Mouse (Mus musculus) hindbrain, embryonic 11.5 days (tissue): ENCODE results near the gene Ttc28. TPM values are rescaled to one million over a fixed set of nuclear protein-coding genes. Genes with fewer than 3 reads are reported as not detected.

Source experiments
- ATAC-seq: fragments of 200-750 bp; cut with Nextera tagmentation; 2 replicates; pipeline ENCODE4 v1.8.0; 2017; ENCODE audit warnings: mild to moderate bottlenecking, moderate TSS enrichment, moderate library complexity; ENCODE audit not compliant: low FRiP score
- DNase-seq: peaks from one replicate; pipeline ENCODE4 v3.0.0-alpha.2; 2015; ENCODE audit warnings: low spot score
- H3K27ac ChIP-seq: fragments of 300-500 bp; sonication (generic); 2 replicates; pipeline ENCODE4 v1.5.1; 2014; ENCODE audit warnings: mild to moderate bottlenecking, low read depth, low read length
- H3K27me3 ChIP-seq: fragments of 300-500 bp; sonication (generic); 2 replicates; pipeline ENCODE4 v1.6.1; 2014; ENCODE audit warnings: mild to moderate bottlenecking, low read length, moderate library complexity, mixed read lengths; ENCODE audit not compliant: control insufficient read depth, insufficient read depth
- H3K36me3 ChIP-seq: fragments of 300-500 bp; sonication (generic); 2 replicates; pipeline ENCODE4 v1.6.1; 2014; ENCODE audit warnings: mild to moderate bottlenecking, low read length, moderate library complexity, mixed read lengths; ENCODE audit not compliant: control insufficient read depth, insufficient read depth
- H3K4me1 ChIP-seq: fragments of 300-500 bp; sonication (generic); replicated peaks from 2 replicates; pipeline ENCODE4 v1.6.1; 2014; ENCODE audit warnings: low read length, mixed read lengths; ENCODE audit not compliant: control insufficient read depth, insufficient read depth
- H3K4me2 ChIP-seq: fragments of 300-500 bp; sonication (generic); replicated peaks from 2 replicates; pipeline ENCODE4 v1.6.1; 2014; ENCODE audit warnings: mild to moderate bottlenecking, low read depth, low read length
- H3K4me3 ChIP-seq: fragments of 300-500 bp; sonication (generic); 2 replicates; pipeline ENCODE4 v1.5.1; 2014; ENCODE audit warnings: low read depth, low read length
- H3K9ac ChIP-seq: fragments of 300-500 bp; sonication (generic); 2 replicates; pipeline ENCODE4 v1.6.1; 2014; ENCODE audit warnings: low read depth, low read length
- H3K9me3 ChIP-seq: fragments of 300-500 bp; sonication (generic); 2 replicates; pipeline ENCODE4 v1.6.1; 2016; ENCODE audit warnings: low read length; ENCODE audit not compliant: control insufficient read depth
- WGBS: fragments of 180-500 bp; shearing (Covaris S2); extraction: QIAGEN DNeasy Blood & Tissue Kit; methylation state at CpG from one replicate; pipeline ENCODE4 v1.1.7; 2014; 5-methylcytosine and 5-hydroxymethylcytosine counted together
- polyA plus RNA-seq: library from polyadenylated mRNA; unstranded; fragments of >200 nt; fragmentation: Nextera tagmentation; extraction: Ambion mirVana; gene quantifications from 2 replicates; pipeline ENCODE4 v1.2.1, GENCODE M21; 2014

The Ttc28 gene
- polyA plus RNA-seq, 1 experiment from 2014 or later: 15.6 TPM

- Histone ChIP-seq H3K27me3 (no peaks in the 10 kb centered on the region), H3K4me1 (peaks cover 26% of the 10 kb centered on the region), H3K36me3 (no peaks in the 10 kb centered on the region), H3K9ac (no peak overlapping the region), H3K27ac (no peak overlapping the region), H3K4me2 (no peak overlapping the region), H3K9me3 (no peaks in the 10 kb centered on the region), H3K4me3 (no peak overlapping the region)
- no peak for DNase-seq
- ATAC-seq: no peak
- 89% methylated on average over 9 of the region's 9 CpGs for WGBS
Observed at GRCm38 (mm10) chr5:111158266-111158665, 278.7 kb downstream of the Ttc28 start.

GRCm38 (mm10) chr5:111159628-111160321 is 280.2 kb downstream of the Ttc28 start:
- DNase-seq (peak; percentile 57), ATAC-seq (no peak)
- no peak overlapping the region for H3K4me3 ChIP-seq
- 54% methylated on average over 23 of the region's 23 CpGs for WGBS
- peaks cover 19% of the 10 kb centered on the region for H3K4me1 ChIP-seq
- no peak overlapping the region for H3K9ac ChIP-seq
- H3K36me3 ChIP-seq: no peaks in the 10 kb centered on the region
- H3K27ac ChIP-seq: no peak overlapping the region
- H3K9me3 ChIP-seq: no peaks in the 10 kb centered on the region
- no peaks in the 10 kb centered on the region for H3K27me3 ChIP-seq
- H3K4me2 ChIP-seq: no peak overlapping the region; the same call in 1 of the 2 replicates

DNA sequence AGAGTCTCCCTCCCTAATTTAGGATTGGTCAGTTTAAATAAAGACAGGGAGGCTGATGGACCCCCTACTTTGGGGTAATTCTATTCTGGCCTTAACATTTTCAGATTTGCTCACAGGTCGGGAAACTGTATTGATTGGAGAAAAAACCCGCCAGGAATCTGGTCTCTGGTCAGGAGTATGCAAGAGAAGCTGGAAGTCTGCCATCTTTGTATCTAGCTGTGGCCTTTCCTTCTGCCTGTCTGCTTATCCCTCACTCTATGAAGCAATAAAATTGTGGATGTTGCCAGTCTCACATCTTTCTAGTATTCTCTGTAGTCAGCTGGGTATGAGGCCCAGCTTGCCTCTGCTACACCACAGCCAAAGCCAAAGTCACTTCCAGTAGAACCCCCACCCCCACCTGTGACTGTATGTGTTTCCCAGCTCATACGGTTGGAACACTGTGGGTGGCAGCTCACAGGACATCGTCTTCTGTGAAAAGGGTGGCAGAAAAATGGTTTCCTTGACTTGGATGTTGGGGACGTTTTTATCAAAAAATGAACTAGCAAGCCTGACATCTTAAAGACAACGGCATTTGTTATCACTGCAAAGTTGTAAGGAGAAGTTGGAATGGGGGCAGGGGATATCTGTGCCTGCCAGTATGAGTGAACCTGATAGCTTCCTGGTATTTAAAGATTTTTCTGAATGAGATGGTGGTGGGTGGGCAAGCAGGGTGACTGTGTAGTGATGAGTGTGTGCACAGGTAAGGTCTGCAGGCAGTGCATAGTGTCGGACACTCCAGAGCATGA is 281.7 kb downstream of the Ttc28 start:
- no peak for ATAC-seq
- no peak for DNase-seq
- no peak overlapping the region for H3K4me2 ChIP-seq

DNA sequence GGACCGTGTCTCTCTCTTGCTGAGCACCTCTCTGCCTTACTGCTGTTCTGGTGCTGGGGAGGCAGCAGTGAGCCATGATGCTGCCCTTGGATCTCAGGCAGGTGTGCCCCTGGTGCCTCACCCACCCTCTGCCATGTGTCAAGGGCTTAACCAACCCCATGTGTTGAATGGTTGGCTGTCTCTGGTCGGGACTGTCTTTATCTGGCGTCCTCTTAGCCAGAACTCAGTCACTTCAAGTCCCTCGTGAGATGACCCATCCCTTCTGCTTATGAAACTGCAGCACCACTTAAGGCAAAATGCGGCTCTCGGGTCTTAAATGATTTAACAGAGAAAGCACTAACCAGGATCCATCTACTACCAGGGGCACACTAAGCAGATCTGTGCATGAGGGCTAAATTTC is 283.3 kb downstream of the Ttc28 start:
- Histone ChIP-seq H3K9me3 (no peaks in the 10 kb centered on the region), H3K4me3 (no peak overlapping the region), H3K27ac (0 out of 2 replicates have a peak overlapping the region, but pooled peaks have one; percentile 48), H3K27me3 (no peaks in the 10 kb centered on the region), H3K4me1 (peaks cover 17% of the 10 kb centered on the region), H3K36me3 (no peaks in the 10 kb centered on the region), H3K9ac (no peak overlapping the region), H3K4me2 (no peak overlapping the region)
- WGBS: 67% methylated on average over 6 of the region's 6 CpGs
- ATAC-seq (no peak; the same call in 1 of the 2 replicates), DNase-seq (no peak)

More for the DNA sequence above, 281.7 kb downstream of the Ttc28 start:
- WGBS: 79% methylated on average over 7 of the region's 7 CpGs
- H3K4me3 ChIP-seq: no peak overlapping the region
- no peaks in the 10 kb centered on the region for H3K27me3 ChIP-seq
- no peaks in the 10 kb centered on the region for H3K9me3 ChIP-seq
- H3K9ac ChIP-seq: no peak overlapping the region
- no peaks in the 10 kb centered on the region for H3K36me3 ChIP-seq
- H3K27ac ChIP-seq: no peak overlapping the region
- H3K4me1 ChIP-seq: peaks cover 17% of the 10 kb centered on the region

DNA sequence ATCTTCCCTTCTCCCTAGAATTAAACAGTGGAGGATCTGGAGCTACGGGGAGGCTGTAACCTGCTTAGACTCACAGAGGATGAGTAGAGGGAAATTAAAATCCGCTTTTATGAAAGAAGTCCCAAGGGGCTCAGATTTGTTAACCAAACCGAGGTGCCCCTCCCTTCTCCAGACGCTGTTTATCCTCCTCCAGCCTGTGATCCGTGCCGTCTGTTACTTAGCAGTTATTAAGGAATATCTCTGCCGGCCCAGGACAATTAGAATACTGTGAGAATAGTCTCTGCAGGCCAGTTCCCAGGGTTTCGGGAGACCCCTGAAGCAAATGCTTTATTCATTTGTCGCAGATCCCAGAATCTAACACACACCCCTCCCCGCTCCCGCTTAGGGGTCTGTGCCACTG is 283.8 kb downstream of the Ttc28 start:
- H3K27ac ChIP-seq: peak overlapping the region; percentile 8; the same call in 1 of the 2 replicates
- no peak for DNase-seq
- no peaks in the 10 kb centered on the region for H3K27me3 ChIP-seq
- H3K4me1 ChIP-seq: peaks cover 17% of the 10 kb centered on the region
- no peaks in the 10 kb centered on the region for H3K36me3 ChIP-seq
- H3K9me3 ChIP-seq: no peaks in the 10 kb centered on the region
- no peak overlapping the region for H3K4me2 ChIP-seq
- peak; percentile 60; the same call in 1 of the 2 replicates for ATAC-seq
- H3K4me3 ChIP-seq: no peak overlapping the region
- H3K9ac ChIP-seq: no peak overlapping the region
- 46% methylated on average over 11 of the region's 11 CpGs for WGBS

DNA sequence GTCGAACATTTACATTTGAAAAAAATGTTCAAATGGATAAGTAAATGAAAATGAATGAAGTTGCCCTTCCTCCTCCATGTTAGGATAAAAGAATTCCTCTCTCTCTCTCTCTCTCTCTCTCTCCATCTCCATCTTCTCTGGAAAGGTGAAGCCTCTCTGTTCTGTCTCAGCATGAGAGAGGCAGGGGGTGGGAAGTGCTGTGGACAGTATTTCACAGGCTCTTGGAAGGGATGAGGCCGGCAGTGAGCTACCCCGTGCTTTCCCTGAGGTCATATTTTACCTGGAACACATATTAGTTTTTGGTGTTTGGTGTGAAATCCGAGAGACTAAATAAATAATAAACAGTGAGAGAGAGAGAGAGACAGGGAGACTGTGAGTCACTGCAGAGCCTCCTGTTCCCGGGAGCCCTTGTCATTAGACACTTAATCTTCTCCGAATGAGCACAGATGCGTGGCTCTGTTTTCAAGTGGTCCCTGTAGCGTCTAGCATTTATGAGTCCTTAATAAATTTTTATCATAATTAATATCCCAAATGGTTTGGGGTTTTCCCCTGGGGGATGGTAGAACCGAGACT is 284.8 kb downstream of the Ttc28 start:
- 32% methylated on average over 9 of the region's 9 CpGs for WGBS
- no peak for ATAC-seq
- peaks cover 18% of the 10 kb centered on the region for H3K4me1 ChIP-seq
- H3K4me3 ChIP-seq: no peak overlapping the region
- H3K9ac ChIP-seq: no peak overlapping the region
- H3K27ac ChIP-seq: peak overlapping the region; percentile 47; the same call in 1 of the 2 replicates
- DNase-seq: no peak
- no peak overlapping the region for H3K4me2 ChIP-seq
- no peaks in the 10 kb centered on the region for H3K9me3 ChIP-seq
- no peaks in the 10 kb centered on the region for H3K36me3 ChIP-seq
- H3K27me3 ChIP-seq: no peaks in the 10 kb centered on the region

GRCm38 (mm10) chr5:111170383-111170782 is 290.8 kb downstream of the Ttc28 start:
- H3K36me3 ChIP-seq: no peaks in the 10 kb centered on the region
- H3K4me3 ChIP-seq: no peak overlapping the region
- no peak overlapping the region for H3K27ac ChIP-seq
- H3K9ac ChIP-seq: no peak overlapping the region
- DNase-seq: no peak
- no peak for ATAC-seq
- no peaks in the 10 kb centered on the region for H3K9me3 ChIP-seq
- no peaks in the 10 kb centered on the region for H3K27me3 ChIP-seq
- H3K4me1 ChIP-seq: peaks cover 4% of the 10 kb centered on the region; the same call in 1 of the 2 replicates
- no peak overlapping the region for H3K4me2 ChIP-seq
- 23% methylated on average over 9 of the region's 9 CpGs for WGBS

DNA sequence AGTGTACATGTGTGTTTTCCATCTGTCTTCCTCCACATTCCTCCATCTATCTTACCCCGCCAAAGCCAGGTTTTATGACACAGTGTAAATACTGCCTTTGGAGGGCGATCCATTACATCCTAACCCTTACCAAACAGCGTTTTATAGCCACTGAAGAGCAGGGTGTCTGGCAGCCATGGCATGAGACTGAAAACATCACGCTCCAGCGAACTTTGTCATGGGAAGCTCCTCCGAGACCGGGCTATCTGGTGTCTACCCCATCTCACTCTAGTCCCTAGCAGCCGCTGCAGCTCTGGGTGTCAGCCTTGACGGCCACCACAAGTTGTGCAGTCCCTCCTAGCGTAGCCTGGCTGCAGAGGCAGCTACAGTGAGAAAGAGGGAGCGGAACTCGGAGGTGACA is 295.8 kb downstream of the Ttc28 start:
- Histone ChIP-seq H3K27me3 (no peaks in the 10 kb centered on the region), H3K27ac (peak overlapping the region; percentile 27; the same call in 1 of the 2 replicates), H3K9me3 (no peaks in the 10 kb centered on the region), H3K9ac (no peak overlapping the region), H3K4me1 (peaks cover 5% of the 10 kb centered on the region), H3K4me3 (no peak overlapping the region), H3K4me2 (no peak overlapping the region), H3K36me3 (no peaks in the 10 kb centered on the region)
- no peak for DNase-seq
- WGBS: 69% methylated on average over 12 of the region's 12 CpGs
- ATAC-seq: no peak
